Mouse (Mus musculus) E14TG2a.4 (cell line): ENCODE data around the gene Unc13b.

Source experiments
- H3K27me3 ChIP-seq: 2 replicates; pipeline ENCODE4 v1.6.1; 2014; ENCODE audit warnings: low read length, control low read depth; ENCODE audit not compliant: insufficient read depth
- H3K36me3 ChIP-seq: 2 replicates; pipeline ENCODE4 v1.6.1; 2014; ENCODE audit warnings: low read length, control low read depth; ENCODE audit not compliant: insufficient read depth
- H3K4me1 ChIP-seq: replicated peaks from 2 replicates; pipeline ENCODE4 v1.6.1; 2014; ENCODE audit warnings: low read depth, low read length, control low read depth
- H3K4me3 ChIP-seq: replicated peaks from 2 replicates; pipeline ENCODE4 v1.5.1; 2014; ENCODE audit warnings: mild to moderate bottlenecking, low read length
- H3K9me3 ChIP-seq: 2 replicates; pipeline ENCODE4 v1.6.1; 2014; ENCODE audit warnings: low read length, control low read depth
- CTCF ChIP-seq: conservative IDR thresholded peaks from 2 replicates; pipeline ENCODE4 v1.5.1; 2014; ENCODE audit warnings: low read length
- NANOG ChIP-seq: IDR thresholded peaks from 2 replicates; pipeline ENCODE4 v1.6.1; 2014; ENCODE audit warnings: borderline replicate concordance, low read length, mixed read lengths
- POU5F1 ChIP-seq: IDR thresholded peaks from 2 replicates; pipeline ENCODE4 v1.6.1; 2014; ENCODE audit warnings: low read length, borderline replicate concordance

Gene Unc13b

DNA sequence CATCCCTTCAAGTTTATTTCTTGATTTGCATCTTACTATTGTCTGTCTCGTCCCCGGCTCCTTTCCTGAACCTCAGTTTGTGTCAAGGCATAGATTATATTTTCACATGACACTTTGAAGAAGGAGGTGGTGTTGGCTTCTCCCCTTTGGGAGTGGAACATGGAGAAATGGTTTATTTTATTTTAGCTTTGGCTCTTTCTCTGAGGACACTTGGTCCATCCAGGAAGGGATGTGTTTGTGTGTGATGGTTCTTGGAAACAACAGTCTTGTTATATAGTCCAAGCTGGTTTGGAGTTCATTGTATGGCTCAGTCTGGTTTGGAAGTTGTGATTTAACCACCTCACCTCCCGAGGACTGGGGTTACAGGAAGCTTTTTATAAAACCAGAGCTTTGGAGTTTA, 944 bp downstream of the Unc13b start:
- Histone ChIP-seq H3K4me3 (peak overlapping the region; percentile 94), H3K36me3 (no peaks in the 10 kb centered on the region), H3K27me3 (peaks cover 32% of the 10 kb centered on the region), H3K9me3 (no peaks in the 10 kb centered on the region), H3K4me1 (peaks cover 17% of the 10 kb centered on the region)
- TF ChIP-seq CTCF (no peak), NANOG (no peak), POU5F1 (no peak)

DNA sequence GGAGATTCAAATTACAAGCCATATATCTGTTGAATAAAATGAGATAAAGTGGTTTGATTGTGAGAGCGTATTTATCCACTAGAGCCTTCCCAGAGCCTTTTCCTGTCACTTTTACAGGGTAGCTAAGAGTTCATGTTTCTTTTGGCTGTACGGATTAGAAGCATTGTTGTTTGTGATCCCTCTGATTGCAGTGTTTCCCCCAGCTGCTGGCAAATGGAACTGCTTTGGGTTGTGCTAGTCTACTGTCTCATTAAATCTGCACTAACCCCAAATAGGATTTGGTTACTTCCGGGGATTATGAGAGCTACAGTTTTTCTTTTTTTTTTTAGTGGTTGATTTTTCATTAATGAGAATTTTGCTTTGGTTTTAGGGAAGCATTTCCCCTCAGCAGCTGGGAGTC, 1.5 kb downstream of the Unc13b start:
- H3K4me3 ChIP-seq, result no peak overlapping the region
- no peaks in the 10 kb centered on the region for H3K9me3 ChIP-seq
- H3K4me1 ChIP-seq, result peaks cover 17% of the 10 kb centered on the region
- TF ChIP-seq POU5F1 (no peak), CTCF (no peak), NANOG (no peak)
- H3K36me3 ChIP-seq, result no peaks in the 10 kb centered on the region
- H3K27me3 ChIP-seq, result peaks cover 32% of the 10 kb centered on the region

DNA sequence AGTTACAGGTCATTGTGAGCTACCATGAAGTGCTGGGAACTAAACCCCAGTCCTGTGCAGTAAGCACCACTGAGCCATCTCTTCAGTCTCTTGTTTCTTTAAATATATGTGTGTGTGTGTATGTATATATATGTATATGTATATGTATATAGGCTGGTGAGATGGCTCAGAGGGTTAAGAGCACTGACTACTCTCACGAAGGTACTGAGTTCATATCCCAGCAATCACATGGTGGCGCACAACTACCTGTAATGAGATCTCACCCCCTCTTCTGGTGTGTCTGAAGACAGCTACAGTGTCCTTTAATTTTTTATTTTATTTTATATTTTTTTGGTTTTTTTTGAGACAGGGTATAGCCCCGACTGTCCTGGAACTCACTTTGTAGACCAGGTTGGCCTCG, 6.7 kb downstream of the Unc13b start:
- Histone ChIP-seq H3K27me3 (peaks cover 12% of the 10 kb centered on the region), H3K9me3 (no peaks in the 10 kb centered on the region), H3K4me3 (no peak overlapping the region), H3K36me3 (no peaks in the 10 kb centered on the region), H3K4me1 (peaks cover 4% of the 10 kb centered on the region; the same call in 1 of the 2 replicates)
- TF ChIP-seq CTCF (no peak), NANOG (no peak), POU5F1 (no peak)

DNA sequence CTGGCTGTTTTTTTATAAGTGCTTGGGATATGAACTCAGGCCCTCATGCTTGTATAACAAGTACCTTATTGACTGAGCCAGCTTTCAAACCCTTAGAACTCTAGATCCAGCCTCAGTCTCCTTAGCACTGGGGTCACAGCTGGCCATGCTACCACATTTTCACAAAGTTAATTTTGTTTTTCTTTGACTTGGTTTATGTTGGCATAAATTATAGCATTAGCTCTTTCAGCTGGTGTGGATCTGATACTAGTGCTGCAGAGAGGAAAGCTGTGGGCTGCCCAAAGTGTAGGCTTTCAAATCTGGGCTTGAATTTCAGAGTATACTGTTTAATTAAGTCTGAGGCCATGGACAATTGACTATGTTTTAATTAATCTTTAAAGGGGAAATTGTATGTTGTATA, 16.2 kb downstream of the Unc13b start:
- H3K27me3 ChIP-seq, result no peaks in the 10 kb centered on the region
- TF ChIP-seq NANOG (no peak), CTCF (no peak), POU5F1 (no peak)
- no peaks in the 10 kb centered on the region for H3K9me3 ChIP-seq
- no peaks in the 10 kb centered on the region for H3K4me1 ChIP-seq
- no peaks in the 10 kb centered on the region for H3K36me3 ChIP-seq
- no peak overlapping the region for H3K4me3 ChIP-seq

DNA sequence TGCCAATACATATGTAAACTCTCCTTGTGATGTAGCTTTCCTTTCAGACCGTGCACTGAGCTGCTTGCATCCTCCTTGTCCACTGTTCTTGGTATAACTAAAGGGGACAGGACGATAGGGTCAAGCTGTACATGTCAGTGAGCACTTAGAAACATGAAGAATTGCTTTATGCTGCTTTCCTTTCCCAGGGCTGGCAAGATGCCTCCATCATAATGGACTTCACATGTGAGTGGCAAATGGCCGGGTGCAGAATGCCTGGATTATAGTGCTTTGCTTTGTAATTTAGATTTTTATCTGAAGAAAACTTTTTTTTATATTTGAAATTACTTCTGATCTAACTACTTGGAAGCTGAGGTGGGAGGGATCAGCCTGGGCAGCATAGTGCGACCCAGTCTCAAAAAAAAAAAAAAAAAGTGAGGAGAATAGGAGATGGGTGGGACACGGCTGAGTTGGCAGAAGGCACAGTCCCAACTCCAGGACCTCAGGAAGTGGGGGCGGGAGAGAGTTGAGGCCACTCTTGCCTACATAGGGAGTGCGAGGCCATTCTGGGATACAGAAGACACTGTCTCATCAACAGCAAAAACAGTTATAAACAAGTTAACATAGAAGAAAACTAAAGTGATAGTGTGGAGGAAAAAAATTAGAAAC, 19.4 kb downstream of the Unc13b start:
- Histone ChIP-seq H3K9me3 (no peaks in the 10 kb centered on the region), H3K27me3 (no peaks in the 10 kb centered on the region), H3K4me1 (no peaks in the 10 kb centered on the region), H3K36me3 (no peaks in the 10 kb centered on the region), H3K4me3 (no peak overlapping the region)
- TF ChIP-seq CTCF, result no peak

DNA sequence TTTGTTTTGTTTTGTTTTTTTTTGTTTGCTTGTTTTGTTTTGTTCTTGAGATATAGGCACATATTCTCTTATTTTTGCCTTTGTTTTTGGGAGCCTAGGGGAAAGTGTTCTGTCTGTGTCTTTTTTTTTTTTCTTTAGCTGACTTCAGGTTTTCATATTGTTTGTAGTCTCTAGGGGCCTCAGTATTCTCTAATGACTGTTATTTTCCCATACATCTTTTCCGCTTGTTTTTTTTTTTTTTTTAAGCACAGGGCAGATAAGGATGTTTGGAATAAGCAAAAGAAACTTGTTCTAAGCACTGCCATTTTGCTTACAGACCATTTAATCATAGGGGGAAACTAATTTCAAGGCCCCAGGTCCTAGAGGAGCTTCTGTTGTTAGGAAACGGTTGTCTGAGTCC, 23.7 kb downstream of the Unc13b start:
- Histone ChIP-seq H3K36me3 (no peaks in the 10 kb centered on the region), H3K27me3 (no peaks in the 10 kb centered on the region), H3K4me1 (no peaks in the 10 kb centered on the region), H3K9me3 (no peaks in the 10 kb centered on the region), H3K4me3 (no peak overlapping the region)
- TF ChIP-seq POU5F1, result no peak
- TF ChIP-seq CTCF, result no peak
- no peak for TF ChIP-seq NANOG

DNA sequence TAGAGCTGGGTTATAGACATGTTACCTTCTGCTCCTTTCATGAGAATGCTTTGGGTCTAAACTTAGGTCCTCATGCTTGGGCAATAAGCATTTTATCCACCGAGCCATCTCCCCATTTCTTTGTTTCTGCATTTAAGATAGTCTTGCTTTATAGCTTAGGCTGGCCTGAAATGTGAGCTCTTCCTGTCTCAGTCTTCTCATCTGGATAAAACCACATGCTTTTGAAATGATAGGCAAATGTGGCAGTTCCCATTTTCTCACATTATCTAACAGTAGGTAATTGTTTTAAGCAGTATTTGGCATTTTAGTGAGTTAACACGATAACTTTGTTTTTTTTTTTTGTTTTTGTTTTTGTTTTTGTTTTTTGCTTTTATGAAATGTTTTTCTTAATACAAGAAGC, 31.2 kb downstream of the Unc13b start:
- H3K4me1 ChIP-seq, result peaks cover 3% of the 10 kb centered on the region; the same call in 1 of the 2 replicates
- H3K9me3 ChIP-seq, result no peaks in the 10 kb centered on the region
- no peak for TF ChIP-seq NANOG
- TF ChIP-seq CTCF, result no peak
- no peak for TF ChIP-seq POU5F1
- no peaks in the 10 kb centered on the region for H3K27me3 ChIP-seq
- no peak overlapping the region for H3K4me3 ChIP-seq
- no peaks in the 10 kb centered on the region for H3K36me3 ChIP-seq

DNA sequence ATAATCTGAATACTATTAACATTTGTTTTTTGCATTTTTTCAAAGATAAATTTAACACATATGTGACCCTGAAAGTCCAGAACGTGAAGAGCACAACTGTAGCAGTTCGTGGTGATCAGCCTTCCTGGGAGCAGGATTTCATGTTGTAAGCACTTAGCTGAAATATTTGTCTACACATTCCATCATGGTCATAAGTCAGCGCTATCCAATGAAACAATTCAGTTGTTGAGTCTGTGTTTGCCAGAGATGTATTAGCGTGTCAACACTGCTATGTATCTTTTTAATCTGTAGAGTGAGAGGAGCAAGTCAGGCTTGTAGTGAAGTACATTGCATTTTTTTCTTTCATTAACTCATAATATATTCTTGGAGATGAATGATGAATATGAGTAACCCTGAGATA, 32.4 kb downstream of the Unc13b start:
- H3K9me3 ChIP-seq, result no peaks in the 10 kb centered on the region
- peaks cover 3% of the 10 kb centered on the region; the same call in 1 of the 2 replicates for H3K4me1 ChIP-seq
- no peaks in the 10 kb centered on the region for H3K36me3 ChIP-seq
- no peaks in the 10 kb centered on the region for H3K27me3 ChIP-seq
- no peak overlapping the region for H3K4me3 ChIP-seq
- TF ChIP-seq NANOG (no peak), CTCF (no peak), POU5F1 (no peak)

DNA sequence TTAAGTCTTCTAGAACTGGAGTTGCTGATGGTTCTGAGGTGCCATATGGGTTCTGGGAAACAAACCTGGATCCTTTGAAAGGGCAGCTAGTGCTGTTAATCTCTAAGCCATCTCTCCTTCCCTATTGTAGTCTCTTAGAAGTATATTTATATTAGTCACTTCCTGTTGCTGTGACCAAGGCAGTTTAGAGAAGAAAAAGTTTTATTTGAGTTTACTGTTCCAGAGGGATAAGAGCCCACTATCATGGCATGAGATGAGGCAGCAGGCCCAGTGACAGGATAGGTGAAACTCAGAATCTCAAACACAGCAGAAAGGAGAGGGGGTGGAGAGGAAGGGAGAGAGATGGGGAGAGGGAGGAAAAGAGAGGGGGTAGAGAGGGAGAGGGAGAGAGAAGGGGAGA, 54.7 kb downstream of the Unc13b start:
- TF ChIP-seq NANOG (no peak), POU5F1 (no peak), CTCF (no peak)
- Histone ChIP-seq H3K4me1 (no peaks in the 10 kb centered on the region), H3K9me3 (no peaks in the 10 kb centered on the region), H3K4me3 (no peak overlapping the region), H3K36me3 (no peaks in the 10 kb centered on the region), H3K27me3 (no peaks in the 10 kb centered on the region)

DNA sequence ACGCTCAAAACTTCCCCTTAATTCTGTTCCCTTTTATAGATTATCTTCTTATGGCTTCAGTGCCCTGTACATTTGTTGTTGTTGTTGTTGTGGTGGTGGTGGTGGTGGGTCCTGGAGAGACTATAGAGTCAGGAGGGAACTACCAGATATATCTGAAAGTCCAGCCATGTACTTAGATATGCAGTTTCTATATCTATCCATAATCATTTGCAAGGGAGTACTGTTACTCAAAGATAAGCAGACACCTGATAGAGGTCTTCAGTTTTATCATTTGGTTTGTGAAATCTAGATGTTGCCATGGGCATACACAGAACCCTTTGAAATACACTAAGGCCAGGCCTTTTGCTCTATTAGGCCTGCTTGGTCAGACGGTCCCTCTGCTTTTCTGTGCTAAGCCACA, 55.8 kb downstream of the Unc13b start:
- Histone ChIP-seq H3K27me3 (no peaks in the 10 kb centered on the region), H3K4me3 (no peak overlapping the region), H3K9me3 (no peaks in the 10 kb centered on the region), H3K36me3 (no peaks in the 10 kb centered on the region), H3K4me1 (no peaks in the 10 kb centered on the region)
- TF ChIP-seq POU5F1 (no peak), CTCF (no peak)
